Mouse (Mus musculus) bone marrow, adult 2 months (tissue): ENCODE measurements around the gene Lrrc7.

Source experiments
- CTCF ChIP-seq: fragments of 200-500 bp; IDR thresholded peaks from 2 replicates; pipeline ENCODE4 v1.5.1; 2011; ENCODE audit warnings: low read length, control low read depth; ENCODE audit not compliant: control insufficient read depth, insufficient read depth
- POLR2A ChIP-seq: fragments of 200-500 bp; IDR thresholded peaks from 2 replicates; pipeline ENCODE4 v1.6.1; 2011; ENCODE audit warnings: low read depth, mild to moderate bottlenecking, control low read depth, low read length, borderline replicate concordance; ENCODE audit not compliant: control insufficient read depth

GRCm38 (mm10) chr3:158076685-158077379 lies 485.2 kb downstream of the Lrrc7 start:
- TF ChIP-seq CTCF (no peak), POLR2A (no peak)
